Mouse (Mus musculus): ENCODE results near the gene Glrx. TPM values are rescaled to one million over a fixed set of nuclear protein-coding genes. Genes with fewer than 3 reads are reported as not detected.

The Glrx gene
- total RNA-seq, 2 experiments from 2014 or later = 27.5 to 32.2 TPM

DNA sequence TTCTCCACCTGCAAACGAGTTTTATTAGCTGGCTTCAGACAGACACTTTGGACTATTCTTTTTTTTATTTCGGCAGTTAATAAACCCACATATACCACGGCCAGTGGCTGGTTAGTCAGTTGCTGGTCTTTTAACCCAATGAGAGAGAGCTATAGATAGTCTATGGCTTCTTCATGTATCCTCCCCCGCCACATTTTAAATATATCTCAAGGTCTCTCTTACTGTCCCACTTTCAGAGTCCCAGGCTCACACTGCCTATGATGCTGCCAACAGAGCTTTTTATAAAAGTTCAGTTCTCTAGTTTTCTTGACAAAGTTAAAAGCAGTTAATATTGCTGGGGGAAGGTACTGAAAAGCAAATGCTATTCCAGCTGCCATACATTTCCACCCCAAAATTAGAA, 52.2 kb downstream of the Glrx start:
- no peak for DNase-seq

DNA sequence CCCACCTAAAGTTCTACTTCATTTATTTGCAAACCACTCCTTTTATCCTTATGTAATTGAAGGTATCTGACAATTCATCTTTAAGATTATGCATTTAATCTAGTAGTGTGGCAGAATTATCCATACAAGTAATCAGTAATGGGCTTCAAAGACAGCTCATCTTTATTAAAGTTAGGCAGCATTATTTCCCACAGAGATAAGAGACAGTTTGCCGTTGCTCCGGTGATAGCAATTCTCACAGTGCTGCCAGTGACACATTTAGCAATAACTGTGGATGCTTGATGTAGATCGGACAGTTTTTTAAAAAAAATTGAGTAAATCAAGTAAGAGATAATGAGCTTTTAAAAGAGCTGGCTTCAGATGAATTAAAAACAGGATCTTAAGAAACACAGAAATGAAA, 52.6 kb downstream of the Glrx start:
- DNase-seq = no peak

DNA sequence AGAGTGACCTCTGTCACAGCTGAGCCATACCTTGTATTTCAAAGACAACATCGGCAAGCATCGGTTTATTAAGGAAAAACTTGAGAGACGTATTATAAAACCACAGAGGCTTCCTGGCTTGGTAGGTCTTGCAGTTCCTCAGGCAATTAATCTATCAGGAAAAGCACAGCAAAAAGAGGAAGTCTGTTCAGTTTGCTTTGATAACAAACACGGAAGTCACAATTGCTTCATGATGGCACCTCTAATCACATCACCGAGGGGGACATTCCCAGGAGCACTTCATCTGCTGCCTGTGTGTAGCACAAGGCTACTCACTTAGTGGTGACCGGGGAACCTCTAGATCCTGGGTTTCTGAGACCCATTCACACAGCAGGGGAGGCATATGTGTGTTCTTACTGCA, 53.2 kb downstream of the Glrx start:
- DNase-seq = no peak

Other genes starting within 250 kb of the Glrx start
- gene Ell2, start 133.1 kb upstream of the Glrx start, total RNA-seq (2021) = 10 to 100 TPM; 26.6 to 59.7 TPM
- gene Rhobtb3, start 104.1 kb downstream of the Glrx start, total RNA-seq (2021) = 10 to 100 TPM; 12.3 to 15.9 TPM
- gene Spata9, start 127.3 kb downstream of the Glrx start, total RNA-seq (2021) = not detected
- 10 to 100 TPM; 14.1 to 20.5 TPM for gene Rfesd, start 178.9 kb downstream of the Glrx start, total RNA-seq (2021)
- not detected for gene Gpr150, start 217.1 kb downstream of the Glrx start, total RNA-seq (2021)

All from adrenal gland, postnatal 10 days (tissue).